Mouse (Mus musculus) cerebellum, adult (tissue): ENCODE measurements around the gene Phc2.
A peak's percentile ranks its signal among the peaks of the same experiment; 100 is the strongest.
"Not testable (repeated sequence)": the region's sequence is repeated elsewhere in the genome, so short reads cannot be mapped to it uniquely, and the experiment has no call there.

Experiments used
- ATAC-seq: cut with Nextera tagmentation; 2 replicates; pipeline ENCODE4 v1.9.2; 2017; ENCODE audit warnings: mild to moderate bottlenecking, moderate library complexity, mixed read lengths; ENCODE audit not compliant: insufficient number of reproducible peaks, low FRiP score, low TSS enrichment

The Phc2 gene

DNA sequence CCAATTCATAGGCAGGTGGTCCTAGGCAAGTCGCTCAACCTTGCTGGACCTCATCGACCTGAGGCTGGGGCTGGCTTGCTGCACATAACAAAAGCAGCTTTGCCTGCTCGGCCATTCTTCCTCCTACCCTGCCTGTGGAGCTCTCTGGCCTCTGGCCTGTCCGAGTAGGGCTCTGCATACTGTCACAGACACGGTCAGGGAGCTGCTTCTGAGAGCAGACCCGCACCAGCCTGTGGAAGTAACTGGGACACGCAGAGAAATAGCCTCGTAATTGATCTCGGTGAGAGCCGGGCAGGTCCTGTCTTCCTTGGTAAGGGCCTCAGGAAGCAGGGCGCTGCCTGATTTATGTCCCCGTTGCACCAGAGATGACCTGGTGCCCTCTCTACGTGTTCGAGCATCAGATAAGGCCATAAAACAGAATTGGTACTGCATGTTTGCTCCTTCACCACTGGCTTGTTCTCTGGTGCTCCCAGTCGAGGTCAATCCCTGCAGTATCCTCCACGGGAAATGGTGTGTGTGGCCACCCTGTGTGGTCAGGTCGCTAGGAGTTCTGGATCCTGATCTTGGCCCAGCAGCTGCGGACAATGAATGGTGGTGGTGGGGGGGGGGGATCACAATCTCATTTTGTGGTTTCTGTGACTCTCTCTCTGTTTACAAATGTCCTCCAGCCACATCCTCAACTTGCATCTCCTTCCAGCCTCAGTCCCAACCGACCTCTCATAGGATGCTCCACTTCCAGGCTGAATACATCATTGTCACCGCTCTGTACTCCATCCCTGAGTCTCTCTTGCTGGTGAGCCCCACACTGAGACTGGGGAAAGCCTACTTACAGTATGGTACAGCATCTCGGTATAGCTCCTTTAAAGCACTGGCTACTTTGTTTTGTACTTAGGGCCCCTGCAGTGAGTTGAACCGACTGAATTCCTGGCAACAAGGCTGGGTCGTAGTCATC is 12.5 kb upstream of the Phc2 start:
- no peak for ATAC-seq

DNA sequence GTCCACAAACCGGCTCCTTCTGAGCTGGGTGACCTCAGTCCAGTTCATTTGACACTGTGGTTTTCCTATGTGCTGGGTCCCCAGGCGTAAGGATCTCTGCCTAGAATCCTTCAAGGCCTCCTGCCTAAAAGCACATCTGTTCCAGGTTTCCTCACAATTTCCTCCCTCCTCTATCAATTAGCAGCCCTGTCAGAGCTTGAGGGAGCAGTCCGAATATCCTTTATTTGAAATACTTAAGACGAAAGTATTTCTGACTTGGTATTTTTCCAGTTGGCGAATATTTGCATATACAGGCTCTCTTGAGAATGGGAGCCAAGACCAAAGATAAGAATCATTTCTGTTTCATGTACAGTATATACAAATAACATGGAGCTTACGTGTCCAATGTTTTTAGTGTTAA is 8.6 kb upstream of the Phc2 start:
- no peak for ATAC-seq

DNA sequence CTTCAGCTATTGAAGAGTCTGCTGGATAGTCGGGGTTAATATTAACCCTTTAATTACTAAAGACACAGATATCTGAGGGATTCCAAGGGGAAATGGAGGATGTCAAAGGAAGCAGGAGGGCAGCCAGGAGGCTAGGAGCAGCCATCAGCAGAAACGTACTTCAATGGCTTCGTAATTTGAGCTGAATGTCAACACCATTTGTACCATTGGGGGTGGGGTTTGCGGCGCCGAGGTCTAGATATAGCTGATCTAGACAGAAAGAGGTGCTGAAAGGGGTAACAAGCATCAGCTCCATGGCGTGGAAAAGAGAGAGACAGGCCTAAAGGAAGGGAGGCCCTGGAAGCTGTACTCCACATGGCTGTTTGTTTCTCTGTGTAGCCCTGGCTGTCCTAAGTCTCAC is 7.7 kb upstream of the Phc2 start:
- no peak for ATAC-seq

DNA sequence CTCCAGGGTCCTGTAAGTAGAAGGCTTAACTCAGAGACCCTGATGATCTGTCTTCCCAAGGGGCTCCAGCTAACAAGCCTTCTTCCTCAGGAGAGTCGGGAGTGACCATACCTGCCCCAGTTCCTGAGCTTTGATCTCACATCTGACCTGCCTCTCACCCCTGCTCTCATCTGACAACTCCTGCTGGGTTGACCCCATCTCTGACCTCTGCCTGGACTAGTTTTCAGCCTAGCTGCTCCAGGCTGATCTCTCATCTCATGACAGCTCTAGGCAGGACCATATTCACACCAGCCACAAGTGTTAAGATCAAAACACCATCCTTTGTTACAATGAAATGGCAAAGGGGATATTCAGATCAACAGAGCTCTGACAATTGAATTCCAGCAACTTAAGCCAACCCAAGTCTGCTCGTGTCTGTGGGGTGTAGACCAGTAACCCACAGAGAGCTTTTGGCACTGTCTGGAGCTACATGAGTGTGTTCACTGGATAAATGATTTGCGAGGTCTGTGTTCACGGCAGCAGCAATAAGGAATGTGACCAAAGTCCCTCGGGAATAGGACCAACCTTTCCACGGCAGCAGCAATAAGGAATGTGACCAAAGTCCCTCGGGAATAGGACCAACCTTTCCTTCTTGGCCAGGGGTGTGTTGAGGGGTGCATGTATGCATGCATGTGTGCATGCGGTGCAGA is 5.8 kb upstream of the Phc2 start:
- ATAC-seq, result no peak

DNA sequence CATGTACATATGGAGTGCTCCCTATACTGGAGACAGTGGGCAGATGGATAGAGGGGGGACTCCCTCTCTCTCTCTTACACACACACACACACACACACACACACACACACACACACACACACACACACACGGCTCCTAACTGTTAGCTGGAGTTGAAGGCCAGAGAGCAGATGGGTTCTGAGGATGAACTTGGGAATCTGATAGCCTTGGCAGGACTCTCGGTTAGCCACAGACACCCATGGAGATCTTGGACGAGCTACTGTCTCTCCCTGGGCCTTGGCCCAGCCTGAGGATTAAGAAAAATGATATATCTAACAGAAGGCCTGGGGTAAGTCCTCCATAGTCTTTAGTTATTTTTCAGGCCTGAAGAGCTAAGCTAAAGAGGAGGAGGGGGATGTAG is 3.0 kb upstream of the Phc2 start:
- ATAC-seq, result peak; percentile 63

DNA sequence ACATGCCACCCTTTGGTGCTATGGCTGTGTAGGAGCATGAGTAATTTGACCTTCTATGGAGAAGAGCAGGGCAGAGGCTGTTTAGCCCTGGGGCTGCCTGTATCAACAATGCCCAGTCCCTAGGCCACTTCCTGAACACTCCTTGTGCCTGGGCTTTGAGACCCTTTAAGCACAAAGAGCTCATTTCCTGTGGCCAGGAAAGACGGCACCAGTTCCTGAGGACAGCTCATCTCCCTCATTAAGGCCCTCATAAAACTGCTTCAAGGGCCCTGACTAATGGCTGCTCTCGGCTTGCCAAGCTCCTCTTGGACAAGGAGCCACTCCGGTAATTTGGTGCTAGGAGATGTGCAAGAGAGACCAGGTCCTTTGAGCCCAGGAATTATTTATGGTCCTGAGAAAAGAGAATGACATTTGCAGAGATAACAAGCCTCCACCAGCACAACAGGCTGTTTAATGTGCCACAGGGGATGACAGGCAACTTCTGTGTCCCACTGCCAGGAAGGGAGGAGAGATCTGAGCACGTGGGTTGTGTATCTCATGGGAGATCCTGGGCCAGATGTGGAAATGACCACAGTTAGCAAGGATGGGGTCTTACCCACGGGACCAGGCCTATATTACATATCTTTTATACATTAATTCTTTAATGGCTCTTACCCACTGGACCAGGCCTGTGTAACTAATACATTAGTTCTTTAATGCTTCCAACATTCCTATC is 1.8 kb upstream of the Phc2 start:
- ATAC-seq, result no peak

DNA sequence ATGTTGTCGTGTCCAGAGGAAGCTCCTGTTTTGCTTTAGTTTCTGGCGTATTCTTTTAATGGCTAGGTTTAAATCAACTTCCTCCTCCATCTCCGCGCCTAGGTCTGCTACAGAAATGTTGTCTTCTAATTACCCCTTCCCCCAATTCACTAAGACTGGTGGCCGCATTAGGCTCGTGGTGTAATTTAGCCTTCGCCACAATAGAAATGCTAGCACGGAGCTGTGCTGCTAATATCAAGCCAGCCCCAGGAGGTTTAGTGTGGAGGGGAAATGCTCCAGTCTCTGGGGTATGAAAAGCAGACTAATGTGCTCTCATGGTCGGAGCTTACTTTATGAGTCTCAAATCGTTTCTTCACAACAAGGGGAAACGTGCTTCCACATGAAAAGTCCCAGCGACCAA is 944 bp downstream of the Phc2 start:
- ATAC-seq, result no peak

DNA sequence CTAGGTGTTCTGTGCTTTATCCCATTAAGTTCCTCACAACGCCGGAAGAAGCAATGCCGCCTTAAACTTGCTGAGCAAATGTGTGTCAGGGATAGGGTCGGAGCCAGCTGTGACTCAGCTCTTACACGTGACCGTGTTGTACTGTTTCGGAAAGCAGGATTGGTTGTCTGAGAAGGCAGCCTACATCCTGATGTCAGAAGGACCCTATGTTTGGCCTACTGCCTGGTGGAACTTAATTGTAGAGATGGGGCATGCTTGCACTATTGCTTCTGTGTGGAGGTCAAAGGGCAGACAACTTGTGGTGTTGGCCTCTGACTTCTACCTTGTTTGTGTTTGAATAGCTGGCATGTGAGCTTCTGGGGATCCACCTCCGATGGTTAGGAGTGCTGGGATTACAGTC is 5.7 kb downstream of the Phc2 start:
- no peak for ATAC-seq

DNA sequence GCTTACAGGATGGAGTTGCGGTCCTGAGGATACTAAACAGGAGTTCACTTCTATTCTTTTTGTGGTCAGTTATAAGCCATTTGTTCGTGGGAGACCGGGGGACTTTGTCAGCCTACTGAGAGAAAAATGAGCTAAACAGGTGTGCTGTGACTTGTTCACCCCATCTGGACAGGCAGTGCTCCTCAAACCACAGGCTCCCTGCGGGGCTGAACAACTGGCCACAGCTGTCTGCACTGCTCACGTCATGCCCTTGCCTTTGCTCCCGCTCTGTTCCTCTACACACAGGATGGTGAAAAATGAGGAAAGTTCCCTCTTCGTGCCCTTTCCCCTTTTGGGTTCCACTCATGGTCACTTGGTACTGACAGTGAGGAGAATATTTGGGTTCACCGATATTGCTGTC is 6.6 kb downstream of the Phc2 start:
- no peak for ATAC-seq

DNA sequence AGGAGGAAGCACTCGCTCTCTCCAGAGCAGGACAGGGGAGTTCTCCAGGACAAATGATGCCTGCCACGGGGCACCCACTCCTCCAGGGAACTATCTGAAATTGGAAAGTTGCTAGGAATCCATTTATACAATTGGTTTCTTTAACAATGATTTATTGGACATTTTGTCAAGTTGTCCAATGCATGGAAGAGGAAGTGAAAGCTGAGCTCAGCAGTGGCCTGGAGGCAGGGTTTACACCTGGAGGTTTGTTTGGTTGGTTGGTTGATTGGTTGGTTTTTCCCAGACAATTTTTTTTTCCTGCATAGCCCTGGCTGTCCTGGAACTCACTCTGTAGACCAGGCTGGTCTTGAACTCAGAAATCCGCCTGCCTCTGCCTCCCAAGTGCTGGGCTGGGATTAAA is 9.5 kb downstream of the Phc2 start:
- ATAC-seq, result no peak

DNA sequence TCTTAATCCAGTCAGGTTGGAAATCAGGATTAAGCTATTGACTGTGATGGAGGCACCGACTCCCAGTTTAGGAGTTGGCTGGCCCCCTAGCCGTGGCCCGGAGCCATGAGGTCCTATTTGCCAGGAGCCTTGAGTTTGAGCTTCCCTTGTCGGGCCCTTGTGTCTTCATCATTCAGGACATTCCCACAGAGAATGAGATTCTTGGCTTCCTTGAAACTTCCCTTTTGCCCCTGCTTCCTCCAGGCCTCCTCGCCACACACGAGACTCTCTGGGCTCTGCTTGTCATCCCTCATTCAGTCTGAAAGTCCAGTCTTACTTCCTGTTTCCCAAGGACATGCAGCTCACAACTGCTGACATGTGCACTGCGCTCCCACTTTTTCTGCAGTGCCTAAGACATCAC is 11.9 kb downstream of the Phc2 start:
- not testable (repeated sequence) for ATAC-seq

DNA sequence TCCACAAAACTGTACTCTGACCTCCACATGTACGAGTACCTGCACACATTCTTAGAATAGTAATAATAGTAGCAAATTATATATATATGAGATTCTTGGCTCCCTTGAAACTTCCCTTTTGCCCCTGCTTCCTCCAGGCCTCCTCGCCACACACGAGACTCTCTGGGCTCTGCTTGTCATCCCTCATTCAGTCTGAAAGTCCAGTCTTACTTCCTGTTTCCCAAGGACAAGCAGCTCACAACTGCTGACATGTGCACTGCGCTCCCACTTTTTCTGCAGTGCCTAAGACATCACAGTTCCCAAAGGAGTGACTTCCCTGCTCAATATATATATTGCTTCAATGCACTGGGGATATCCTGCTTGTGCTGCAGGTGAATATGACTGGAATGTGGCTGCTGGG is 12.7 kb downstream of the Phc2 start:
- not testable (repeated sequence) for ATAC-seq

DNA sequence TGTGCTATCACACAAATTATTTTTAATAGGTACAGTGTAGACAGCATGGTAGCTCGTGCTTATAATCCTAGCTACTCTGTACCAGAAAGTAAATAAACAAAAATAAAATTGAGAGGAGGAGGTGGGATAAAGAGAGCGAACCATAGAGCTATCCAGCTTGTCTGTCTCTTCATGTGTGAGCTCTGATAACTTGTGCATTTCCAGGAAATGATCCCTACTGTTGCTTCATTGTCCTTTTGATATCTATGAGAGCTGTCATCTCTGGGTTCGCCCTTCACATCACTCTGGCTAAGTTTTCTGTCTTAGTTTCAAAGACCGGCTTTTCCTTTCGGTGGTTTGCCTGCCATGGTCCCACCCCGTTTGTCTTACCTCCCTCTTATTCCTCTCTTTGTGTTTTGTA is 14.7 kb downstream of the Phc2 start:
- ATAC-seq, result no peak

DNA sequence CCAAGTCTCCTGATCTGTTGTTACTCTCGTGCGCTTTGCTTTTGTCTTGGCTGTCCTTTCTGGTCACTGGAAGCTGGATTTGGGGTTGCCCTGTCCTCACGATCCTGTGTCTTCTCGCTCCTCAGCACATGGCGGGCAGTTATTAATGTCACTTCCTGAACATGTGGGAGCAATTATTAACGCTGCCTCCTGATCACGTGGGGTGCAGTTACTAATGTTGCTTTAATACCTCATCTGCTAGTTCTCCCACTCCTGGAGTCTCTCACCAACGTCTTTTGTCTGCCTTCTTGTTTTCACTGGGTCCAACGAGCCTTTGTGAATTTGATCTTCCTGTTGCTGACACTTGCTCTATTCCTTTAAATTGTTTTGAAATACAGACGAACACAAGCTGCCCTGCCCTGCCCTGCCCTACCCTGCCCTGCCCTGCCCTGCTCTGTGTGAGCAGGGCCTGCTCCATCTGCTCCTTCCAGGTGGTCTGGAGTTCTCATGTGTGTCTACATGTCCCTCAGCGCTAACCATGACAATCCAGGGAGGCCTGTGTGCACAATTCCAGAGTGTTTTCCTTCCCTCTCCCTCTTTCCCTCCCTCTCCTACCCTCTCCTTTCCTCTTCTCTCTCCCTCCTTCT is 16.2 kb downstream of the Phc2 start:
- peak; percentile 61; the same call in 1 of the 2 replicates for ATAC-seq

DNA sequence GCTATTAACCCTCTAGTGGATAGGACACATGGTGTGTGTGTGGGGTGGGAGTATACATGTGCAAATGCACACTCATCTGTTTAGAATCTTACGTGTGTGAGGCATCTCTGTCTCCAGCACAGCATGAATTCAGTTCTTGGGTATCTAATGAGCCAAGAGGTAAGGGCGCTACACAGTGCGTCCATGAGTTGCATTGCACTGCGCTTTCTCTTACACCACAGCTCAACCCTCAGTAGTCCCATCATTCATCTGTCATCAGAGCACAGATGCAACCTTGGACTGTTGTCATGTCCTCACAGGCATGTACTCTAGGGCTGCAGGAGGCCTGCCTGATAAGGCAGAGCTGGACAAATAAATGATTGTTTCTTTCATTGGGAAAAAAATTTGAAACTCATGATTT is 18.0 kb downstream of the Phc2 start:
- no peak for ATAC-seq

DNA sequence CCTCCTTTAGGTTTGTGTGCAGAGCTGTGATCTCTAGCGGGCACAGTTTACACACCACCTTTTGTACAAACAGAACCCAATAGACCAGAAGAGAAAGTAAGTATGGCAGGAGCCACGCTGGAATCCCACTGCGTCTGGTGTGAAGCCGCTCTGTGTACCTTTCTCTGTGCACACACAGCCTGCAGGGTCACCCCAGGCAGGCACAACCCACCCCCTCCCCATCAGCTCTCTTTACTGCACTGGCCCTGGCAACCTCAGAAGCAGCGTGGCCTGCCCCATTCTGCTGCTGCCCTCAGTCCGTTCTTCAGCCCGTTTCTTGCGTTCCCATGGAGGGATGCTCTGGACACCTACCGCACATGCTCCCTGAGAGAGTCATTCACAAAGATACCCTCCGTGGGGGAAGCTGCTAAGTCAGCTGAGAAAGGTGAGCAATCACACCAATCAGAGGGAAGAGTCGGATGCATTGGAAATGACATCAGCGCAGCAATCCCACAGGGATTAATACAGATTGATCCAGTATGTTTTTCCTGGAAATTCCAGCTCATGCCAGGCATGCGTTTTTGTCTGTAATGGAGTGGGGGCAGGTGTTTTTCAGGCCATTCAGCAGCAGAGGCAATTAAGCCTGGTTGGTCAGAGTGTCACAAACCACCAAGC is 24.2 kb downstream of the Phc2 start:
- ATAC-seq, result no peak

DNA sequence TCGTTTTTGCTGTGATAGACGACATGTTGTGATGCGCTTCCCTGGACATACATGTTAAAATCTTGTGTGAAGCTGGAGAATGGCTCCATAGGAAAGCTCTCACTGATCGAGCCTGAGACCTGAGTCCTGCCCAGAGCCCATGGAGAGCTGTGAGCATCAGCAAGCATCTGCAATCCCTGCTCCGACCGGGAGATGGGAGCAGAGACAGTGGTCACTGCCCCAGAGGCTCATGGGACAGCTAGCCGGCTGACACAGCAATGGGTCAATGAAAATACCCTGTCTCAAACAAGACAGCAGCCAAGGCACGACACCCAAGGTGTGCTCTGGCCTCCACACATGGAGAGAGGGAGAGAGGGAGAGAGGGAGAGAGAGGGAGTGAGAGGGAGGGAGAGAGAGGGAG is 26.6 kb downstream of the Phc2 start:
- no peak for ATAC-seq

DNA sequence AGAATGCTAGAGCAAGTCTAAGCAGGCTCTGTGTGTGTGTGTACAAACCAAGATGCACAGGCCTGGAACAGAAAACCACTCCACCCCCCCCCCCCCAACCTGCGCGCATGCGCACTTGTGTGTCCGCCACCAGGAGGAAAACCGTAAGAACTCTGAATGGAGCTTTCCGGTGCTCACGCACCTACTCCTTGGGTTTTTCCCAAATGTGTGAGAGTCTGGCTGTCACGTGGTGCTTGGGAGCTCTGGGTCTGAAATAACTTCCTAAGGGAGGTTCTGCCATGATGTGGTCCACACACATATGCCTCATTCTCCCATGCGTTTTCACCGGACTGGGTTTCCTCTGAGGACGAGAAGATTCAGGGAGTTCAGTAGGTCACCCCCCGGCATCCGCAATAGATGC is 27.8 kb downstream of the Phc2 start:
- ATAC-seq, result no peak

DNA sequence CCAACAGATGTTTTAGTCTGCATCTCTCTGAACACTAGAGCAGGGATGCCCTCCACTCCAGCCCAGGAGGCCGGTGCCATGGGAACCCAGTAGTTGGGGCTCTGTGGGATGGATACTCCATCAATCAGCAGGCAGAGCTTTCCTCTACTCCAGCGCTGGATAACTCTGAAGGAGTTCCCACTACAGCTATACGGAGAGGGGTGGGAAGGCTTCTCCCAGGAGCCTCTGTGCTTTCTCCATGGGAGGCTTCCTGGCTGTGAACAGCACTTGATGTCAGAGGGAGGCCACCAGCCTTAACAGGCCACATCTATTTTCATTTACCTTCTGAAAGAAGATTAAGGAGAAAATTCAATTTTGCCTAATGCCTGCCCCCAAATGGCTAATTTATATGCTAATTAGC is 29.2 kb downstream of the Phc2 start:
- ATAC-seq, result no peak

DNA sequence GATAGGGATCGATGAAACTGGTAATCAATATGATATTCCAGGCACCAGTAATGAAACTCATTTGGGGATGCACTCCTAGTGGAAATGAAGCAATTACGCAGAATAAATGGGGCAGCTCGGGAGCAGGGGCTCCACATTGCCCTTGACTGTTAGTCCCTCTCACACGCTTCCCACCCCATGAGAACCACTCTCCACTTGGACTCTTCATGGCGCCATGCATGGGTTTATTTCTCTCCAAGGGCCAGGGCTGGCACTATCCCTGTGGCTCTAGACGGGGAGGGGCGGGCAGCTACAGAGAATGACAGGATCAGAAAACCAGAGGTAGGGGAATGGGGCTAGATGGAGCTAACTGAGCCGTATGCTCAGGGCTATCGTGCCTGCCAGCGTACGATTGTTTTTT is 29.6 kb downstream of the Phc2 start:
- ATAC-seq, result no peak
